Mouse (Mus musculus) cerebellum, adult 2 months (tissue): ENCODE measurements around the gene Chmp1a.

ENCODE experiments used
- CTCF ChIP-seq: fragments of 200-500 bp; IDR thresholded peaks from 2 replicates; pipeline ENCODE4 v1.5.1; 2011; ENCODE audit warnings: low read depth, mild to moderate bottlenecking, control low read depth, low read length, moderate library complexity, borderline replicate concordance; ENCODE audit not compliant: insufficient read depth
- POLR2A ChIP-seq: fragments of 200-500 bp; IDR thresholded peaks from 2 replicates; pipeline ENCODE4 v1.6.1; 2011; ENCODE audit warnings: low read length, control low read depth, borderline replicate concordance; ENCODE audit not compliant: insufficient read depth

DNA sequence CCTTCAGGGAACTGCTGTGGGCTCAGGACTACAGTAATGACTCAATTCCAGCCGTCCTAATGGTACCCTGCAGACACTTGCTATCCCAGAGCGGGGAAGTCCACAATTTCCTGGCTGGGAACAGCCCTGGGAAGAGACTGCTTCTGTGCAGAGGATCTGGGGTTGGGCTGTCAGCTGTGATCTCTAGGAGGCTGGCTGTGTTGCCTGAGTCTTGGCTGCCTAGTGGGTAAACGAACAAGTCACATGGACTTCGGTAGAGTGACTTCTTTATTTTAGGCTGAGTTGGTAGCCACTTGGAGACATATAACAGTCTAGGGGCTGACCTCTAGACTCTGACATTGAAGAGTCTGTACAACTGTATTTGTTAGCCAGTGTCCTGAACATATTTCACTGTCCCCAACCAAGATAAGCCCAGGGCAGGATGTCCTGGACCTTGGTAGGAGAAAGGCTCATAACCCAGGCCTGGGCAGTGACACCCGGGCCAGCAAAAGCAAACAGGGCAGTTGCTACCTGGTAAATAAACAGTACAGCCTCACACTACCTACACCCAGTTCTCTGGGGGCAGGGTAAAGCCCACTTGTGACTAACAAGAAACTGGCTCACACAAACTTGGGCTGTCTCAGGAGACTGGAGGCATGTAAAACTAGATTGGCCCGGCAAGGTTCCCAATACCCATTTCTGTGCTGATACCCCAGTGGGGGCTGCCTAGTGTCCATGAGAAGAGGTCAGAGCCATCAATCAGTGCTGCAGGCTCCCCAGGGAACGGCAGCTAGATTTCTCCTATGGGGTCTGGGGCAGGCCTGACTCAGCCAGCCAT is 29.8 kb upstream of the Chmp1a start:
- TF ChIP-seq CTCF (no peak), POLR2A (no peak)
